Mouse (Mus musculus): Measurements from ENCODE around the gene Gm45799. TPM values are rescaled to one million over a fixed set of nuclear protein-coding genes. Genes with fewer than 3 reads are reported as not detected.

The Gm45799 gene
- polyA plus RNA-seq (2017; shearing (Covaris generic)), result 10.6 TPM

DNA sequence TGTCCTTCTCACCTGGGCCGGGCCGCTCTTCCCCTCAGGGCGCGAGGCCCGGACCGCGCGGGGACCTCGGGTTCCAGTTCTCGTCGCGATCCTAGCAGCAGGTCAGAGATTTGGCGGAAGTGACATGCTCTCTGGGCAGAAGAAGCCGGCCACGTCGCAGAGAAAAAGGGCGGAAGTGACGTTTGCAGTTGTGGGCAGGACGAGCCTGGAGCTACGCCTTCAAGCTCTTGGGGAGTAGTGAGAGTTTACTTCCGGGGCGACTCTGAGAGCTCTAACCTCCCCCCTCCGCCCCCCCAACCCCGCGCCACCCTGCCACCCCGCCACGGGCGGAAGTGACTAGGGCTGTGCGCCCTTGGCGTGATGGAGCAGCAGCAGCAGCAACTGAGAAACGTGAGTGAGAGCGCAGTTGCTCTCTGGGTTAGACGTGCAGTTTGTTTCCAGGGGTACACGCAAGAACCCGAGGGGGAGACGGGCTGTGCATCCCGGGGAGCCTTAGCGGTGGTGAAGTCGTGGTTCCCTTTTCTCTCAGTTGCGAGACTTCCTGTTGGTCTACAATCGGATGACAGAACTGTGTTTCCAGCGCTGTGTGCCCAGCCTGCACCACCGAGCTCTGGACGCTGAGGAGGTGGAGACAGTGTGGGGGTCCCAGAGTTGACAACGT lies at the start of gene Gm45799, which contains the start of gene Arfip2:
TSS of gene Gm45799 (plus strand) at position 320 of the 661 bp plus-strand sequence.
TSS of gene Arfip2 (minus strand) at position 184 of the 661 bp plus-strand sequence.

DNA sequence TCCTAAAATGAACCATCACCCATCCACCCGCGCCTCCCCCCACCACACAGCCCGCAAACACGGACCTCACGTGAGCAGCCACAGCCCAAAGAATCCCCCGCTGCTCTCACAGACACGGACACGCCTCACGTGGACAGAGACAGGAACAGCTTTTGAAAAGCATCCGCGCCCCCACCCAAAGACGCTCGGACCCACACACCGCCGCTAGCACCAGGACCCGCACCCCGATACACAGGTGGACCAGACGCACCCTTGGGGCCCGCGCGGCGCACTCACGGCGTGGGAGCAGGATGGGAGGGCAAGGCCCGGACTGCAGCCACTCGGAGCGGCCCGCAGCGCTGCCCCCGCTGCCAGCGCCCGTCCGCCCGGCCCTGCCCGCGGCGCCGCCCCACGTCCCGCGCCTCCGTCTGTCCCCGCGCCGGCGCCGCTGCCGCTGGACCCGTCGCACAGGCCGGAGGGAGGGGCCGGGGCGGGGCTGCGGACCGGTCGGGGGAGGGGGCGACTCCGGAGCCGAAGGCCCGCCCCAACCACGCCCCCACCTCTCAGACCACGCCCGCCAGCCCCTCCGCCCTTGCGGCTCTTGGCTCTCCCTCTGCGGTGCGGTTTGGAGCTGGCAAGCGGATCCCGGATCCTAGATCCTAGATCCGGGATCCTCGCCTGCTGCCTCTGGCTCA lies 7.1 kb upstream of the Gm45799 start, which contains the start of gene Trim3:
TSS of gene Trim3 (minus strand) at position 445 of the 674 bp plus-strand sequence.

DNA sequence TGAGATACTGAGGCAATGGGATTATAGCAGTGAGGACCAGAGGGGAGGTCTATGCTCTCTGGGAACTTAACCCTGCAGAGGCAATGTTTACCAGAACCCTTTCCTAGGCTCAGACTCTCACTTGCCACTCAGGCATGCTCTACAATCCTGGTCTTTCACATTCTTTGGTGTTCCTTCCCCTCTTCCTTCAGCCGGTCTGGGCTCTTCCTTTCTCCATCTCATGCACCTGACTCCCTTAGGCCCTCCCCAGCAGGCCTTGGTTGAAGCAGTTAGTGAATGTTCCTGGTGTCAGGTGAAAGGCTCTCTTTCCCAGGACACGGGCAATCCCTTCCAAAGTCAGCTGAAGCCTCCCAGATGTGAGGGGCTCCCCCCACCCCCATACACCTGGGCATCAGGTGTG lies 596 bp upstream of the Gm45799 start, which contains the start of gene Timm10b:
TSS of gene Timm10b (plus strand) at position 301 of the 400 bp plus-strand sequence.

DNA sequence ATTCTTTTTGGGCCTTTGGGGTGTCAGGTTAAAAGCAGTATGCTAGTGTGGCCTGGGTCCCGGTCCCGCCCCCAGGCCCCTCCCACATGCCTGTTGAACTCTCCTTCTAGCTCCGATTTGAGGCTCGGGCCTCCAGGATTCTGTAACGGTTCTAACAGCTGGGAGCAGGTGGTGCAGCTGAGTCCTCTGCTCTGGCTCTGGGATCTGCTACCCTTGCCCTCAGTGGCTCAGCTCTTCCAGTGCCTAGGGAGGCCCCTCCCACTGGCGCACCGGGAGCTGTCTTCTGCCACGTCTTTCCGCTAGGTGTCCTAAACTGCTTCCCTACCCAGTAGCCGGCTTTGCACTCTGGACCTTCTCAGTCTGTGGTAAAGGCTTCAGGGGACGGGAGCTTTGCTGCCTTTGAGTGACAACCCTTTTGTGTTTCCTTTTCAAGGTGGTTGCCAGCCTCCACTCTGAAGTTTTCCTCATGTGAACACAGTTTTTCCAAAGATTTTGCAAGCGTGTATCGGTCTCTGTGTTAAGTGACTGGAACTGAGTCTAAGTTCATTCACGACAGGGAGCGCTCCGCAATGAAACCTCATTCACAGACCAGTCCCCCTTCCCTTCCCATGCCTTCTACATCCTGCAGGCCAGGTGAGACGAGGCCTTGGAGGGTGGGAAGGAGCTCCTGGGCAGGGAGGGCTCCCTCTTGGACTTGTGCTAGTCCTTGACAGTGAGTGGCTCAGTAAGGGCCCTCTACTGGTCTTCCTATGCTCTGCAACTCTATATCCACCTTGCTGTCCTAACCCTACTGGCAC lies 10.5 kb downstream of the Gm45799 start, which contains the start of gene Dnhd1:
TSS of gene Dnhd1 (plus strand) at position 189 of the 797 bp plus-strand sequence.

Other genes with a start within 250 kb of the Gm45799 start
- gene Fam160a2, start 240.5 kb upstream of the Gm45799 start, polyA plus RNA-seq (2017; shearing (Covaris generic)), result 57.6 TPM
- not detected for gene Cnga4, start 236.0 kb upstream of the Gm45799 start, polyA plus RNA-seq (2017; shearing (Covaris generic))
- gene Cckbr, start 214.8 kb upstream of the Gm45799 start, polyA plus RNA-seq (2017; shearing (Covaris generic)), result not detected
- not detected for gene Cavin3, start 158.3 kb upstream of the Gm45799 start, polyA plus RNA-seq (2017; shearing (Covaris generic))
- gene Smpd1, start 86.2 kb upstream of the Gm45799 start, polyA plus RNA-seq (2017; shearing (Covaris generic)), result 18.3 TPM
- 8.5 TPM for gene Apbb1, start 58.9 kb upstream of the Gm45799 start, polyA plus RNA-seq (2017; shearing (Covaris generic))
- not detected for gene Hpx, start 40.4 kb upstream of the Gm45799 start, polyA plus RNA-seq (2017; shearing (Covaris generic))
- gene Trim3, start 7.0 kb upstream of the Gm45799 start, polyA plus RNA-seq (2017; shearing (Covaris generic)), result 4.5 TPM
- 97.1 TPM for gene Timm10b, start 496 bp upstream of the Gm45799 start, polyA plus RNA-seq (2017; shearing (Covaris generic))
- 14.5 TPM for gene Arfip2, start 136 bp upstream of the Gm45799 start, polyA plus RNA-seq (2017; shearing (Covaris generic))
- gene Dnhd1, start 10.3 kb downstream of the Gm45799 start, polyA plus RNA-seq (2017; shearing (Covaris generic)), result 3.6 TPM
- gene Ilk, start 96.0 kb downstream of the Gm45799 start, polyA plus RNA-seq (2017; shearing (Covaris generic)), result 139 TPM
- gene Rrp8, start 96.8 kb downstream of the Gm45799 start, polyA plus RNA-seq (2017; shearing (Covaris generic)), result 15.7 TPM
- gene Taf10, start 103.8 kb downstream of the Gm45799 start, polyA plus RNA-seq (2017; shearing (Covaris generic)), result 283 TPM
- gene Tpp1, start 111.7 kb downstream of the Gm45799 start, polyA plus RNA-seq (2017; shearing (Covaris generic)), result 65.4 TPM
- not detected for gene Dchs1, start 147.1 kb downstream of the Gm45799 start, polyA plus RNA-seq (2017; shearing (Covaris generic))
- gene Mrpl17, start 170.5 kb downstream of the Gm45799 start, polyA plus RNA-seq (2017; shearing (Covaris generic)), result 83.1 TPM